Mouse (Mus musculus) midbrain, postnatal 0 days (tissue): ENCODE results near the gene Trim63. TPM values are rescaled to one million over a fixed set of nuclear protein-coding genes. Genes with fewer than 3 reads are reported as not detected.
"Not testable (repeated sequence)": the region's sequence is repeated elsewhere in the genome, so short reads cannot be mapped to it uniquely, and the experiment has no call there.

Experiments used
- ATAC-seq: fragments of 200-750 bp; cut with Nextera tagmentation; 2 replicates; pipeline ENCODE4 v1.8.0; 2017; ENCODE audit warnings: moderate number of reproducible peaks, mild to moderate bottlenecking, moderate TSS enrichment, moderate library complexity; ENCODE audit not compliant: low FRiP score
- DNase-seq: peaks from one replicate; pipeline ENCODE4 v3.0.0-alpha.2; 2015; ENCODE audit warnings: low spot score
- H3K27ac ChIP-seq: fragments of 300-500 bp; sonication (generic); 2 replicates; pipeline ENCODE4 v1.5.1; 2014; ENCODE audit warnings: low read depth, mild to moderate bottlenecking, low read length, mixed read lengths
- H3K27me3 ChIP-seq: fragments of 300-500 bp; sonication (generic); 2 replicates; pipeline ENCODE4 v1.6.1; 2014; ENCODE audit warnings: low read length, control low read depth, mixed read lengths; ENCODE audit not compliant: insufficient read depth
- H3K36me3 ChIP-seq: fragments of 300-500 bp; sonication (generic); 2 replicates; pipeline ENCODE4 v1.6.1; 2014; ENCODE audit warnings: low read length, control low read depth, mixed read lengths; ENCODE audit not compliant: insufficient read depth
- H3K4me1 ChIP-seq: fragments of 300-500 bp; sonication (generic); 2 replicates; pipeline ENCODE4 v1.6.1; 2014; ENCODE audit warnings: mild to moderate bottlenecking, control low read depth, antibody characterized with exemption, low read length, mixed read lengths; ENCODE audit not compliant: insufficient read depth
- H3K4me2 ChIP-seq: fragments of 300-500 bp; sonication (generic); 2 replicates; pipeline ENCODE4 v1.6.1; 2014; ENCODE audit warnings: low read depth, mild to moderate bottlenecking, low read length, mixed read lengths; ENCODE audit not compliant: poor library complexity, severe bottlenecking
- H3K4me3 ChIP-seq: fragments of 300-500 bp; sonication (generic); 2 replicates; pipeline ENCODE4 v1.5.1; 2014; ENCODE audit warnings: low read depth, mild to moderate bottlenecking, low read length, moderate library complexity
- H3K9ac ChIP-seq: fragments of 300-500 bp; sonication (generic); replicated peaks from 2 replicates; pipeline ENCODE4 v1.6.1; 2014; ENCODE audit warnings: mild to moderate bottlenecking, low read length, moderate library complexity, mixed read lengths; ENCODE audit not compliant: poor library complexity, severe bottlenecking
- H3K9me3 ChIP-seq: fragments of 300-500 bp; sonication (generic); 2 replicates; pipeline ENCODE4 v1.6.1; 2016; ENCODE audit warnings: low read length, control low read depth
- CTCF ChIP-seq: IDR thresholded peaks from 2 replicates; pipeline ENCODE4 v1.5.1; 2016; ENCODE audit warnings: antibody characterized with exemption, mild to moderate bottlenecking
- WGBS: fragments of 180-500 bp; shearing (Covaris S2); extraction: QIAGEN DNeasy Blood & Tissue Kit; methylation state at CpG from one replicate; pipeline ENCODE4 v1.1.7; 2014; 5-methylcytosine and 5-hydroxymethylcytosine counted together
- polyA plus RNA-seq: library from polyadenylated mRNA; unstranded; fragments of >200 nt; fragmentation: Nextera tagmentation; extraction: Ambion mirVana; gene quantifications from 2 replicates; pipeline ENCODE4 v1.2.1, GENCODE M21; 2015
- total RNA-seq: library from RNA; depleted of rRNA; stranded (reverse); fragments of >200 nt; gene quantifications from 2 replicates; pipeline ENCODE4 v1.2.3, GENCODE M21; 2014

The Trim63 gene
- total and polyA plus RNA-seq, 2 experiments from 2014 or later = 0.73 to 2.0 TPM

DNA sequence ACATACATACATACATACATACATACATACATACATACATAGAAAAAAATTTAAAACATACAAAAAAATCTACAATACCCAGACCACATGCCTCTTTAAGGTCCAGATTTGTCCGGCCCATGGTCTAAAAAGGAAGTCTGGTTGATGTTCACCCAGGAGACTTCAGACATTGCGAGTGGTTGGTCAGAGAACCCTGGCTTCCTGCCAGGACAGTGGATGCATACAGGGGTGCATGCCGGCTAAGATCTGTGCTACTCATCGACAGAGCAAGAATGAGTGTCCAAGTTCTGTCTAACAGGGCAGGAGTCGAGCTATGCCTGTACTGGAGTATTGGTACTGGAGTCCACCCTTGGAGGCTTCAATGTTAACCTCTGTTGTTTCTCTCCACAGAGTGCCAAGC lies 9.7 kb downstream of the Trim63 start:
- no peaks in the 10 kb centered on the region for H3K27me3 ChIP-seq
- WGBS = 71% methylated on average over 5 of the region's 5 CpGs
- ATAC-seq = no peak

DNA sequence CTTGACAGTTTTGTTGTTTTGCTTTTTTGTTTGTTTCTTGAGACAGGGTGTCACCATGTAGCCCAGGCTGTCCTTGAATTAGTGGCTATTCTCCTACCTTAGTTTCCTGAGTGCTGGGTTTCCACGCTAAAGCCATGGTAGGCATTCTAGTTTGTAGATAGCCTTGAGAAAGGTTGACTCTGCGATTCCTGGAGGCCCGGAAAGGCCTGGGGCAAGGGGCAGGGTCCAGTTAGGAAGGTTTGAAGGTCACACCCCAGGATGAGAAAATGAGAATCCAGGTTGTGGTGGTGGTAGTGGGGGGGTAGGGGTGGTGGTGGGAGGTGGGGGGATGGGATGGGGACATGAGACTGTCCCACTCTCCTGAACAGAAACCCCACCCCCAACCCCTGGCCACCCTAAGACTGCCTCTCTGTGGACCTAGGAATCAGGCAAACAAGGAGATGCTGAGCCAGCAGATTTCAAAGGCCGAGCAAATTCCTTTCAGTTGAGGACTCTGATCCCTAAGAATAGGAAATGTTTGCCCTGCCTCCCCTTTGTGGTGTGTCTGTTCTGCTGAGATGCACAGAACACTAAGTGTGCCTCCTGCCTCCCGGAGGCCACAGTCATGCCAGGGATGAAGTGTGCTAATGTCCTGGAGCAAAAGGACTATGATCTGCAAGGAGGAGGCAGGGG lies 12.1 kb downstream of the Trim63 start:
- no peaks in the 10 kb centered on the region for H3K36me3 ChIP-seq
- H3K4me3 ChIP-seq = no peak overlapping the region
- H3K4me2 ChIP-seq = no peak overlapping the region
- no peaks in the 10 kb centered on the region for H3K27me3 ChIP-seq
- no peaks in the 10 kb centered on the region for H3K9me3 ChIP-seq
- DNase-seq (no peak), ATAC-seq (no peak)
- H3K27ac ChIP-seq = no peak overlapping the region
- TF ChIP-seq CTCF = no peak
- WGBS = 70% methylated on average over 5 of the region's 5 CpGs
- H3K4me1 ChIP-seq = no peaks in the 10 kb centered on the region
- H3K9ac ChIP-seq = no peak overlapping the region

More for the DNA sequence above, 9.7 kb downstream of the Trim63 start:
- Histone ChIP-seq H3K36me3 (no peaks in the 10 kb centered on the region), H3K9ac (no peak overlapping the region), H3K4me3 (no peak overlapping the region), H3K9me3 (no peaks in the 10 kb centered on the region), H3K27ac (no peak overlapping the region), H3K4me1 (no peaks in the 10 kb centered on the region), H3K4me2 (no peak overlapping the region)
- DNase-seq = no peak
- no peak for TF ChIP-seq CTCF

DNA sequence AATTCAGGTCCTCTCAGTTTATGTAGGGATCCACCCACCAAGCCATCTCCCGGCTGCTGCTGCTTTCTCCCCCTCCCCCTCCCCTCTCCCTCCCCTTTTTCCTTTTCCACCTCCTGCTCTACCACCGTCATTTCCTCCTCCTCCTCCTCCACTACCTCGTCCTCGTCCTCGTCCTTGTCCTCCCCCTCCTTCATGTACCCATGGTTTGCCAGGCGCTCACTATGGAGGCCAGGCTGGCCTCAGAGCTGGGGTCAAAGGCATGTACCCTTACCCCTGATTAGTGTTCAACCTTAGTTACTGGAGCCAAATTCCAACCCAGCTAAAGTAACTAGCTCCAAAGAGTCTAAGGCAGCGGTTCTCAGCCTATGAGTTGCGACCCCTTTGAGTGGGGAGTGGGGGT lies 13.2 kb downstream of the Trim63 start:
- H3K27me3 ChIP-seq = no peaks in the 10 kb centered on the region
- DNase-seq (no peak), ATAC-seq (no peak)
- 66% methylated on average over 8 of the region's 8 CpGs for WGBS
- no peaks in the 10 kb centered on the region for H3K36me3 ChIP-seq
- no peak overlapping the region for H3K4me2 ChIP-seq
- H3K9me3 ChIP-seq = no peaks in the 10 kb centered on the region
- H3K4me3 ChIP-seq = no peak overlapping the region
- H3K9ac ChIP-seq = no peak overlapping the region
- H3K4me1 ChIP-seq = no peaks in the 10 kb centered on the region
- no peak for TF ChIP-seq CTCF
- H3K27ac ChIP-seq = no peak overlapping the region

DNA sequence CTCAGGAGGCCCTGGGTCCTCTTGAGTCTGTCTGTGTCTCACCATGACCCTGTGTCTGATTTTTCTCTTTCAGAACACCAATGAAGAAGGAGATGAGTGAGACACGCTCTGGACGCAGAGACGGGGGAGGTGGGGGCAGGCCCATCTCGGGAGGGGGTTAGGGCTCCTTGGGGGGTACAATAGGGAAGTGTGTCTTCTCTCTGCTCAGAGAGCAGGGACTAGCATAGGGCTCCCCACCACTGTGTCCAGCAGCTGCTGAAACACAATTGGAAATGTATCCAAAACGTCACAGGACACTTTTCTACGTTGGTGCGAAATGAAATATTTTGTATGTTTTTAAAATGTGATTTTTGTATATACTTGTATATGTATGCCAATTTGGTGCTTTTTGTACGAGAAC lies 13.9 kb downstream of the Trim63 start:
- Histone ChIP-seq H3K9me3 (no peaks in the 10 kb centered on the region), H3K36me3 (no peaks in the 10 kb centered on the region), H3K4me1 (no peaks in the 10 kb centered on the region), H3K9ac (no peak overlapping the region), H3K27ac (no peak overlapping the region), H3K4me2 (no peak overlapping the region), H3K4me3 (no peak overlapping the region), H3K27me3 (no peaks in the 10 kb centered on the region)
- 84% methylated on average over 8 of the region's 8 CpGs for WGBS
- no peak for TF ChIP-seq CTCF
- no peak for DNase-seq
- no peak for ATAC-seq

DNA sequence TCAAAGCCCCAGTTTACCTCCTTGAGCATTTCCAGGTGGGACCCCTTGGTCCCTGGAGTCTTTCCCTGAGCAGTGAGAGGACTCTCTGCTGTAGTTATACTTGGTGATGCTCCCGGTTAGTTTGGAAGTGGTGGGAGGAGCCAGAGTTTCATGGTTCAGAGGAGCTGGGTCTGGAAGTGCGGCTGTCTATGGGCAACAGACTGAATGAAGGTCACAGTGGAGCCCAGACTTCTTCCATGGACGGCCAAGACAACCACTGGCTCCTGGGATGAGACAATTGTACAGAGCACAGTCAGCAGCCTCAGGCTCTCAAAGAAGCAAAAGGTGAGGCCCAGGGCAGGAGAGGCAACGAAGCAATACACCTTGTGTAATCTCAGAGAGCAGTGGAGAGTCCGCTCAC lies 15.4 kb downstream of the Trim63 start:
- no peaks in the 10 kb centered on the region for H3K36me3 ChIP-seq
- H3K4me2 ChIP-seq = no peak overlapping the region
- 61% methylated on average over 5 of the region's 5 CpGs for WGBS
- H3K4me1 ChIP-seq = no peaks in the 10 kb centered on the region
- no peak overlapping the region for H3K27ac ChIP-seq
- no peak for TF ChIP-seq CTCF
- no peaks in the 10 kb centered on the region for H3K27me3 ChIP-seq
- no peaks in the 10 kb centered on the region for H3K9me3 ChIP-seq
- H3K9ac ChIP-seq = no peak overlapping the region
- H3K4me3 ChIP-seq = no peak overlapping the region
- no peak for ATAC-seq
- no peak for DNase-seq

DNA sequence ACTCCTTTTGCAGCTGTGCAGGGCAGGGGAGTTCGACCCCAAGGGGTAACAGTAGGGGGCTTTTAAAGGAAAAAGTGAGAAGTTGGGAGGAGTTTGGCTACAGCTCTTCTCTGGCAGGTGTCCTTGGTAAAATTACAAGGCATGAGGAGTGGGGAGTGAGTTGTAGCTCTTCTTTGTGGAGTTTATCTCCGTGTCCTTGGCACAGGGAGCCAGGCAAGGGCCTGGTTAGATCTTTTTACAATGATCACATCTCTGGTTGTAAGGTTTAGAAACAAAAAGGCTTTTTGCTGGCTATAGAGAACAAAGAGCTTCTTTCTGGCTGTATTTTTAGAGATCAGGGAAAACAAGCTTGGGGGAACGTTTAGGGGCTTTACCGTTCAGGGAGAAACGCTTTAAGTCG lies 26.3 kb downstream of the Trim63 start:
- 54% methylated on average over 6 of the region's 6 CpGs for WGBS
- H3K27ac ChIP-seq, H3K9ac ChIP-seq, H3K4me2 ChIP-seq, H3K9me3 ChIP-seq, ATAC-seq, H3K4me3 ChIP-seq, H3K36me3 ChIP-seq, DNase-seq, H3K4me1 ChIP-seq: not testable (repeated sequence)
- peaks cover 26% of the 10 kb centered on the region for H3K27me3 ChIP-seq
